Mouse (Mus musculus) stomach, postnatal 0 days (tissue): ENCODE measurements around the gene Lyplal1.

Experiments
- CTCF ChIP-seq: IDR thresholded peaks from 2 replicates; pipeline ENCODE4 v1.5.1; 2016; ENCODE audit warnings: antibody characterized with exemption, low read depth, mild to moderate bottlenecking, moderate library complexity
- EP300 ChIP-seq: optimal IDR thresholded peaks from 2 replicates; pipeline ENCODE3; 2016; ENCODE audit warnings: antibody characterized with exemption

DNA sequence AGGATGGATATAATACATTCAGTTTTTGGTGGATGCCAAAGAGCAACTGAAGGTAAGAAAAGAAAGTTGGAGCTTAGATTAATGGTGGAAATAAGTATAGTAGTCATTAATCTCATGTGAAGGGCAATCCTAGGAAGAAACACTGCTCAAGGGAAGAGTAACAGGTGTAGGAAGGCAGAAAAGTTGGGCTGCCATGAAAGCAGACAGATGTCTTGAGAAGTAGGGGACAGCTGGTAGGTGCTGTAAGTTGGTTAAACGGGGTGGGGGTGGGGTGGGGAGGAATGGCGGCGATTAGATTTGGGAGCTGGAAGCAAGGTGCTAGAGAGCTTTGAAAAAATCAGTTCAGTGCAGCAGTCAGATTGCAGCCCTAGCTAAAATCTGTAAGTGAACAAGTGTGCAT lies 14.4 kb upstream of the Lyplal1 start:
- TF ChIP-seq CTCF (no peak), EP300 (no peak)
